Mouse (Mus musculus): ENCODE measurements around the gene Arhgef28.

- no peak for TF ChIP-seq CTCF (IDR thresholded peaks at IDR 0.05; ENCODE audit: low read depth)
- no peak; the same call in 1 of the 2 replicates for TF ChIP-seq EP300 (IDR thresholded peaks at IDR 0.05; ENCODE audit: low read depth)
These were observed 112.8 kb downstream of the Arhgef28 start for GRCm38 (mm10) chr13:98093483-98093882.

Data from liver, embryonic 14.5 days (tissue).